Mouse (Mus musculus) midbrain, embryonic 13.5 days (tissue): ENCODE data around the gene Myb. TPM values are rescaled to one million over a fixed set of nuclear protein-coding genes. Genes with fewer than 3 reads are reported as not detected.
A peak's percentile ranks its signal among the peaks of the same experiment; 100 is the strongest.

ENCODE experiments used
- ATAC-seq: fragments of 200-750 bp; cut with Nextera tagmentation; 2 replicates; pipeline ENCODE4 v1.8.0; 2017; ENCODE audit warnings: mild to moderate bottlenecking, moderate TSS enrichment, moderate library complexity
- H3K27ac ChIP-seq: fragments of 300-500 bp; sonication (generic); 2 replicates; pipeline ENCODE4 v1.5.1; 2015; ENCODE audit warnings: inconsistent platforms, mild to moderate bottlenecking, moderate library complexity
- H3K27me3 ChIP-seq: fragments of 300-500 bp; sonication (generic); 2 replicates; pipeline ENCODE4 v1.6.1; 2015; ENCODE audit warnings: mild to moderate bottlenecking, inconsistent platforms
- H3K36me3 ChIP-seq: fragments of 300-500 bp; sonication (generic); 2 replicates; pipeline ENCODE4 v1.6.1; 2015; ENCODE audit warnings: mild to moderate bottlenecking, inconsistent platforms
- H3K4me1 ChIP-seq: fragments of 300-500 bp; sonication (generic); replicated peaks from 2 replicates; pipeline ENCODE4 v1.6.1; 2015; ENCODE audit warnings: inconsistent platforms
- H3K4me2 ChIP-seq: fragments of 300-500 bp; sonication (generic); replicated peaks from 2 replicates; pipeline ENCODE4 v1.6.1; 2015; ENCODE audit warnings: moderate library complexity, mild to moderate bottlenecking, inconsistent platforms
- H3K4me3 ChIP-seq: fragments of 300-500 bp; sonication (generic); replicated peaks from 2 replicates; pipeline ENCODE4 v1.5.1; 2015; ENCODE audit warnings: mild to moderate bottlenecking, inconsistent platforms
- H3K9ac ChIP-seq: fragments of 300-500 bp; sonication (generic); replicated peaks from 2 replicates; pipeline ENCODE4 v1.6.1; 2015; ENCODE audit warnings: mild to moderate bottlenecking, inconsistent platforms
- H3K9me3 ChIP-seq: fragments of 300-500 bp; sonication (generic); 2 replicates; pipeline ENCODE4 v1.6.1; 2016; ENCODE audit warnings: mild to moderate bottlenecking, inconsistent platforms
- WGBS: fragments of 180-500 bp; shearing (Covaris S2); methylation state at CpG from one replicate; pipeline ENCODE4 v1.1.7; 2015; 5-methylcytosine and 5-hydroxymethylcytosine counted together
- polyA plus RNA-seq: library from polyadenylated mRNA; unstranded; fragments of >200 nt; fragmentation: Nextera tagmentation; extraction: Ambion mirVana; gene quantifications from 2 replicates; pipeline ENCODE4 v1.2.1, GENCODE M21; 2015

Myb gene
- polyA plus RNA-seq, 1 experiment from 2014 or later = 3.1 TPM

DNA sequence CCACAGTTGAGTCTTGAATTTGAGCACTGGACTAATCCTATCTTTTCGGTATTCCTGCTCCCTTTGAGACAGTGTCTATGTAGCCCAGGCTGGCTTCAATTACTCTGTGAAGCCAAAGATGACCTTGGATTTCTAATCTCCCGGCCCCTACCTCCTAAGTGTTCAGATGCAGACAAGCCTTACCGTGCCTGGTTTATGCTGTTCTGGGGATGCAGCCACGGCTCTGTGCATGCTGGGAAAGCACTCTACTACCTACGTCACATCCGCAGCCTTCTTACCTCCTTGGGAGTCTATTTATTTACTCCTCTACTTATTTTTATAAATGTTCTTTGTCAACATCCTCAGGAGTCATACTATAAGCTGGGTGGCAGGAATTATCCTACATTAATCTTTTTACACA is 7.1 kb upstream of the Myb start:
- Histone ChIP-seq H3K27ac (no peak overlapping the region), H3K36me3 (no peaks in the 10 kb centered on the region), H3K4me3 (no peak overlapping the region), H3K4me1 (no peaks in the 10 kb centered on the region), H3K9ac (no peak overlapping the region), H3K9me3 (no peaks in the 10 kb centered on the region), H3K27me3 (peaks cover 10% of the 10 kb centered on the region; the same call in 1 of the 2 replicates), H3K4me2 (no peak overlapping the region)
- WGBS = 92% methylated on average over 6 of the region's 6 CpGs
- ATAC-seq = no peak

DNA sequence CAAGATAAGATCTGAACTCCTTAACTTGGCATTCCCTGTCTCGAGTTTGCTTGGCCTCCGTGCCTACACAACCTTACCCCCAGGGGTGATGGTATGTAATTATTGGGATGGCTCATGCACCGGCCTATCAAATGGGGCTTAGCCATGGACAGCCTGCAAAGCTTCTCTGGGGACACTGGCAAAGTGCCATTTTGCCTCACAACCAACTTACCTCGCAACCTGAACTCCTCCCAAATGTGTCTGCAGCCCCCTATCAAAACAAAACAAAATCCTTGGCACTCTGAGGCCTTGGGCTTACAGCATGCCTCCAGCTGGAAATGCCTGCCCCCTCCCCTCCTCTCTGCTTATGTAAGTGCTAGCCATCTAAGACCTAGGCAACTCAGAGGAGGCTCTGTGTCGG is 6.4 kb upstream of the Myb start:
- 86% methylated on average over 5 of the region's 5 CpGs for WGBS
- ATAC-seq = no peak

DNA sequence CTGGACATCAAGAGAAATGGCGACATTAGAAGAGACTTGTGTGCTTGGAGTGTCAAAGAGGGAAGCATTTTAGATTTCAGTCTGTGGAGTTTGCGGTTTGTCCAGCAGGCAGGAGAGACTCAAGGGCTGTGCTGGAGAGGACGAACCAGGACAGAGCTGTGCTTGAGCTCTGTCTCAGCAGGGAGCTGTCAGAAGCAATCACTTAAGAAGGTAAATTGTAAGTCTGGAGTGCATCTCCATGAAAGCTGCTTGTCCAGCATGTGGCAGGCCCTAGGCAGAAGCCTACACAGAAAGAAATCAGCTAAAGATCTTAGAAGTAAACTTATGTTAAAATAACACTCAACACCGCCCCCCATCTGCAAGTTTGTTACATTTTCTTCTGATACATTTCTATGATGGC is 4.6 kb upstream of the Myb start:
- H3K9me3 ChIP-seq = no peaks in the 10 kb centered on the region
- no peak for ATAC-seq
- H3K4me3 ChIP-seq = no peak overlapping the region
- H3K27me3 ChIP-seq = peaks cover 21% of the 10 kb centered on the region
- no peak overlapping the region for H3K9ac ChIP-seq
- H3K4me2 ChIP-seq = no peak overlapping the region
- H3K27ac ChIP-seq = no peak overlapping the region
- WGBS = 82% methylated on average over 4 of the region's 4 CpGs
- no peaks in the 10 kb centered on the region for H3K36me3 ChIP-seq
- no peaks in the 10 kb centered on the region; the same call in 1 of the 2 replicates for H3K4me1 ChIP-seq

More for the DNA sequence above, 6.4 kb upstream of the Myb start:
- peaks cover 16% of the 10 kb centered on the region for H3K27me3 ChIP-seq
- no peak overlapping the region for H3K9ac ChIP-seq
- H3K36me3 ChIP-seq = no peaks in the 10 kb centered on the region
- no peak overlapping the region for H3K4me2 ChIP-seq
- no peaks in the 10 kb centered on the region for H3K4me1 ChIP-seq
- no peak overlapping the region for H3K27ac ChIP-seq
- no peaks in the 10 kb centered on the region for H3K9me3 ChIP-seq
- no peak overlapping the region for H3K4me3 ChIP-seq

DNA sequence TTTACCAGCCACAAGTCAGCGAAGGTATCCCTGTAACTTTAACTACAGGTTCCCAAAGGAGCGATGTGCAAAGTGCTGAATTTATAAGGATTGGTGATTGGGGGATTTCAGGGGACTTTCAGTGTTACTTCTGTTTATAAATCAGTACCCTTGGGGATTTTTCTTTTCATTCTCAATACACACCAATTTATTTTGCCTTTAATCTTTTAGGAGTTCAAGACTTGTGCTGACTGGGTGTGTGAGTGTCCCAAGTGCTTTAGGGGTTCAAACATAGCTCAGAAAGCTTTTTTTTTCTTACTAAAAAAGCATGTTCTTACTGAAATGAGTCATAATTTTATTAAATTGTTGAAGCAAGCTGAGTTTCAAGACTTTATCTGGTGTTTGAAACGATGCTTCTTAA is 1.3 kb upstream of the Myb start:
- Histone ChIP-seq H3K4me1 (peaks cover 20% of the 10 kb centered on the region), H3K36me3 (no peaks in the 10 kb centered on the region), H3K9ac (no peak overlapping the region), H3K27me3 (peaks cover 44% of the 10 kb centered on the region), H3K9me3 (no peaks in the 10 kb centered on the region), H3K27ac (no peak overlapping the region), H3K4me3 (no peak overlapping the region), H3K4me2 (no peak overlapping the region)
- no peak for ATAC-seq
- 46% methylated on average over 3 of the region's 3 CpGs for WGBS

DNA sequence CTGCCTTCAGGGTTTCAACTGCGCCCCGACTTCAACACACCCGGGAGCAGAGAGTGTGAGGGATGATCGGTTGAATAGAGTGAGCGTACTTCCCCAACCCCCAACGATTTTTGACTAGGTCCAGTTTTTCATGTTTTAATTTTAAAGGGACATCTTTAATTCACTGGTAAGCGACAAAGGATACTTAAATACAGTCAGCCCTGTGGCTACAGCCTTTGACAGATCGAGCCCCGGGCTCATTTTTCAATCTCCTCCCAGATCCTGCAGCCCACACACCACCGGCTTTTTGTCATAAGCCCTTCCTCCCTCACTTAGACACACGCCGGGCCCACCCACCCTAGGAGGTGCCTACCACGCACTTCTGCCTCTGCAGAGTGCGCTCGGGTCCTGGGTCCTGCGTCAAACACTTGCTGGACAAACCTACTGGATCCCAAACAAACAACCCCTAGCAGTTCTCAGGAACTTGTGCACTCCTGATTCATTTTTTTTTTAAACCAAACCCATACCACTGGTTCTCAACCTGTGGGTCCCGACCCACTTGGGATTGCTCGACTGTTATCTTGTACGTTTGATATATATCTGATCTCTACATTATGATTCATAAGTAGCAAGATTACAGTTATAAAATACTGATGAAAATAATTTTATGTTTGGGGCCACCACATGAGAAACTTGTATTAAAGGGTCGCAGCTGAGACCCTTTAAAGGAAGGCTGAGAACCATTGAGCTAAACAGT is 743 bp upstream of the Myb start:
- Histone ChIP-seq H3K36me3 (no peaks in the 10 kb centered on the region), H3K27ac (no peak overlapping the region), H3K4me2 (peak overlapping the region; percentile 98), H3K9me3 (no peaks in the 10 kb centered on the region), H3K4me3 (peak overlapping the region; percentile 58), H3K27me3 (peaks cover 47% of the 10 kb centered on the region), H3K4me1 (peaks cover 20% of the 10 kb centered on the region), H3K9ac (peak overlapping the region; percentile 71)
- peak; percentile 63 for ATAC-seq
- WGBS = 2% methylated on average over 20 of the region's 20 CpGs

DNA sequence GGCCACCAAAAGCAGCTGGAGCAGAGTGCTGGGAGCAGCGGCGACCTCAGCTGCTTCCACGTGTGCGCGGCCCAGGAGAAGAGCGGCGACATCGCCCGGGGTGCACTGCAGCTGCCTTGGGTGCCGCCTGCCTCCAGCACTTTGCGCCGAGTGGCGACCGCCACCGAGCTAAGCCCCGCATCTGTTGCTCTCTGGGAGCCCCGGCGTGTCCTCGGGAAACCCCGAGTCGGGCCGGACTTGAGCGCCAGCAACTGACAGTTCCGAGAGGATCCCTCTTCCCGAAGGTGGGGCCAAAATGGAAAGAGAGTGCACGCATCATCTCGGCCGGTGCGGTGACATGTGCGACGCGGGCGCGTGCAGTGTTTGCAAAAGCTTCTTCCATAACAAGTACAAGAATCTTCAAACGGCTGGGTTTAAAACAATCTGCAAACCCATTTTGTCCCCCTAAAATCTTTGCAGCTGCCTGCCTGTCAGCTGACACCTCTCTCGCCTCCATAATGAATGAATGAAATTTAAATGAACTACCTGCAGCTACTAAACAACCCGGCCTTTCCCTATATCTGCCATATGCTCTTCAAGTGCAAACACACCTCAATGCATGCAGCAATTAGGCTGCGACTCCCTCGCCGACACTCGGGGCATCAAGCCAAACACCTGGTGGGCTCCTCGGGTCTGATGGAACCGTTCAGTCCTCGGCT is 938 bp downstream of the Myb start:
- no peak overlapping the region for H3K27ac ChIP-seq
- H3K4me3 ChIP-seq = peak overlapping the region; percentile 58
- H3K36me3 ChIP-seq = no peaks in the 10 kb centered on the region
- peaks cover 50% of the 10 kb centered on the region for H3K27me3 ChIP-seq
- no peaks in the 10 kb centered on the region for H3K9me3 ChIP-seq
- H3K9ac ChIP-seq = peak overlapping the region; percentile 71
- peaks cover 20% of the 10 kb centered on the region for H3K4me1 ChIP-seq
- peak overlapping the region; percentile 98 for H3K4me2 ChIP-seq
- under 1% methylated on average over 41 of the region's 44 CpGs for WGBS
- ATAC-seq = peak; percentile 43

DNA sequence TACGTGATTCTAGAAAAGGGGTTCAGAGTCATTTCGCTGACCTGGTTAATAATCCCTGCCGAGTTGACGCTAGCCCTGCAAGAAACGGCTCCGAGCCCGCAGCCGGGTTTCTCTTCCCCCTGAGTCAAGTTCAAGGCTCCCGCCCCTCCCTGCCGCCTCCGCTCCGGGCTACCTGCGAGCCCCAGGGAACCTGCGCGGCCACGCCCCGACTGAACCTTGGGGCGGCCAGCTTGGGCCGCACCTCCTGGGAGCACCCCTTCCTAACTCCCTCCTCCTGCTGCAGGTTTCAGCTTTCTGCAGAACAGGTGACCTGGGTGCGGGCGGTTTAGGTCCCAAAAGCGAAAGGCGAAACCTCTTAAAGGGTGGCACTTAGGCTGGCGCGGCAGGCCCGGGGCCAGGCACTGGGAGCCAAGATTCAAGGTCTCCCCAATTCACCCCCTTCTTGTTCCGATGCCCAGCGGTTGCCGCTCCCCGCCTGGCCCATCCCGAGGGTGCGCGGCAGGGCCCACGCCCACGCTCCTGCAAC is 1.8 kb downstream of the Myb start:
- ATAC-seq = peak; percentile 12; the same call in 1 of the 2 replicates
- no peaks in the 10 kb centered on the region for H3K36me3 ChIP-seq
- no peak overlapping the region for H3K27ac ChIP-seq
- peak overlapping the region; percentile 71 for H3K9ac ChIP-seq
- H3K4me1 ChIP-seq = peaks cover 20% of the 10 kb centered on the region
- H3K9me3 ChIP-seq = no peaks in the 10 kb centered on the region
- under 1% methylated on average over 35 of the region's 35 CpGs for WGBS
- H3K4me2 ChIP-seq = peak overlapping the region; percentile 98
- peaks cover 49% of the 10 kb centered on the region for H3K27me3 ChIP-seq
- H3K4me3 ChIP-seq = peak overlapping the region; percentile 58

DNA sequence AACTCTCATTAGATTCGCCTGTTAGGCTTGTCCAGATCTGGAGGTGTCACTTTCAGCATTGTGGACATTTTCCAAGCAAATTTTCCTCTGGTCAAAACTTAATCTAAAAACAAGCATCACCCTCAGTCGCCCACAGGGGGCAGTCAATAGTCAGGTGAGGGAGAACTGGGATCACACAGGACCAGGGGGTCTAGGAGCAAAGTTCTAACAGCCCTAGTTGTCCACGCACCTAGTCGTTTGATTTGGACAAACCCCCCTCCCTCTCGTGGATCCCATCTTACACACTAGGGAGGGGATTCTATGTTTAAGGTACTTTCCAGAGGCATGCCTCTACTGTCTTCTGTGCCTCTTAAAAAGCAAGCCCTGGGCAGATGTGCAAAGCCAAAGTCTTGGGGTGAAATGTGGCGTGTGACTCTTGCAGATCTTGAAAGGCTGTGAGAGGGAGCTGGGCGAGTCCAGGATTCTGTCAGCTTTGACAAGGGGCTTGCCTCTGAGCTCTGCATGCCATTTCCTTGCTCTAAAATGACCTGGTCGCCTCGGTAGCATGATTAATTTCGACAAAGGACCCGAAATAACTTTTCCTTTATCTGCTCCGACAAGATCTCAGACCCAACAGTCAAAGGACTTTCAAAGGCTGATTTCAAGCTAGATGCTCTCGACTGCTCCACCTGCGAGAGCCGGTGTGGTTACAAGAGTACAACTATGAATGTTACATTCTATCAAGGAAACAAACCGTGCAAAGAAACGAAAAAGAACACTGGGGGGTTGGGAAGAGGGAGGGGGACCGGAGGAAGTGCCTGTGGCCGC is 2.5 kb downstream of the Myb start:
- Histone ChIP-seq H3K9me3 (no peaks in the 10 kb centered on the region), H3K4me1 (peaks cover 20% of the 10 kb centered on the region), H3K27ac (no peak overlapping the region), H3K4me2 (peak overlapping the region; percentile 98), H3K4me3 (peak overlapping the region; percentile 58), H3K27me3 (peaks cover 42% of the 10 kb centered on the region), H3K36me3 (no peaks in the 10 kb centered on the region), H3K9ac (no peak overlapping the region; the same call in 1 of the 2 replicates)
- WGBS = 5% methylated on average over 19 of the region's 19 CpGs
- no peak for ATAC-seq

DNA sequence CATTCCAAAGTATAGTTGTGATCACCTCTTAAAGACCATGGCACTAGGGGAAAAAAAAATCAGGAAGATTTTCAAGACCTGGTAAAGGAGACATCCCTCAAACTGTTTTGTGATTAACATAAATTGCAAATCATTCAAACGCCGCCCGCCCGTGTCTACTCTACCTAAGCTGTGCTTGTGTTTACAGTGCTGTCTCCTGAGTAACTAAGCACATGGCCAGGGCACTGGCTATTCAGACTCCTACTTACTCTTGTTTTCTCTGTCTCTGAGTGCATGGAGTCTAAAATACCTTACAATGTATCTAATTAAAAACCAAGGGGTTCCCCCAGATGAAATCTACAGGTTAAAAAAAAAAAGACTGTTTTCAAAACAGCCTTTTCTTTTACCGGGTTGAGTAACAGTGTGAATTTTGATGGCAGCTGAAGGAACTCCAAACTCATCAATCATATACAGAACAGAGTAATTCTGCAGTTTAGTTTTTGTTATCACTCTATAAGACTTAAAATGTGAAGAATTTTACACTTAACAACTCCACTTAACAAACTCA is 3.8 kb downstream of the Myb start:
- no peak overlapping the region for H3K4me2 ChIP-seq
- no peaks in the 10 kb centered on the region for H3K9me3 ChIP-seq
- H3K36me3 ChIP-seq = peaks cover 6% of the 10 kb centered on the region; the same call in 1 of the 2 replicates
- WGBS = 79% methylated on average over 5 of the region's 5 CpGs
- no peak overlapping the region for H3K9ac ChIP-seq
- no peak for ATAC-seq
- no peak overlapping the region for H3K4me3 ChIP-seq
- no peak overlapping the region for H3K27ac ChIP-seq
- peaks cover 20% of the 10 kb centered on the region for H3K4me1 ChIP-seq
- peaks cover 33% of the 10 kb centered on the region for H3K27me3 ChIP-seq

DNA sequence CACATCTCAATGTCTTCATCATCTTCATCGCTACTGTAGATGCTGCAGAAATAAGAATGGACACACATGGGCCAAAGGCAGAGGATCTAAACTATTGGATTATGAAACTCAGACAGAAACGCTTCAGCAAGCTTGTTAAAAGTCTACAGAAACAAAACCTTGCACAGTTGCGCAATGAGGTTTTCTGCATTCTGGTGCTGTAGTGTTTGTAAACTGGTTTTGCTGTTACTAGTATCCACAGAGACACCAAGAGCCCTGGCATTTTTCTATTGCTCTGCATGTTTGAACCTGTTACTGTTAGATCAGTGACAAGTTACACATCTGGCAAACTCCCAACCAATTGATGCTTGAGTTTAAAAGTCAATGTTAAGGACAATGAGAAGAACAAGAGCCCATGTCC is 4.4 kb downstream of the Myb start:
- WGBS = 95% methylated on average over 3 of the region's 3 CpGs
- no peak for ATAC-seq
- H3K27ac ChIP-seq = no peak overlapping the region
- H3K4me1 ChIP-seq = peaks cover 20% of the 10 kb centered on the region
- no peak overlapping the region for H3K4me2 ChIP-seq
- no peaks in the 10 kb centered on the region for H3K9me3 ChIP-seq
- peaks cover 6% of the 10 kb centered on the region; the same call in 1 of the 2 replicates for H3K36me3 ChIP-seq
- H3K9ac ChIP-seq = no peak overlapping the region
- peaks cover 29% of the 10 kb centered on the region for H3K27me3 ChIP-seq
- H3K4me3 ChIP-seq = no peak overlapping the region

DNA sequence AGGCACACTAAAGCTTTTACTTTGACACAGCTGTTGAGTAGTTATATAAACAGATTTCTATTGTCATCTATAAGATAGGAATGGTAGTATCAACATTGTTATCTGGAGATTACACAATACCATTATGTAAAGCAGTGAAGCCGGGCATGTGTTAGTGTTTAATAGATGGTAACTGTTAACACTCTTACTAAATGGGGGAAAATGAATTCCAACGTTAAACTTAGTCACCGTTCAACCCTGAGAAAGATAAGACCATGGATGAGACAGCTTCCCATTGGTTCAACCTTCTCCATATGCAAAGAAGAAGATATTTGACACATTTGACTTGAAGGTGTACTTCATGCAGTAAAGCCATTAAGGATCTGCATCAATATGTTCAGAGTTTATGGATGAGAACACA is 5.9 kb downstream of the Myb start:
- ATAC-seq = no peak
- 94% methylated on average over 3 of the region's 3 CpGs for WGBS
- H3K27me3 ChIP-seq = peaks cover 29% of the 10 kb centered on the region

More for the DNA sequence above, 5.9 kb downstream of the Myb start:
- no peaks in the 10 kb centered on the region for H3K9me3 ChIP-seq
- peaks cover 6% of the 10 kb centered on the region; the same call in 1 of the 2 replicates for H3K36me3 ChIP-seq
- H3K27ac ChIP-seq = no peak overlapping the region
- peaks cover 17% of the 10 kb centered on the region for H3K4me1 ChIP-seq
- H3K4me3 ChIP-seq = no peak overlapping the region
- no peak overlapping the region for H3K4me2 ChIP-seq
- no peak overlapping the region for H3K9ac ChIP-seq
